Mouse (Mus musculus) limb, embryonic 15.5 days (tissue): Measurements from ENCODE around the gene Fgd5. TPM values are rescaled to one million over a fixed set of nuclear protein-coding genes. Genes with fewer than 3 reads are reported as not detected.

Experiments
- ATAC-seq: fragments of 200-750 bp; cut with Nextera tagmentation; 2 replicates; pipeline ENCODE4 v1.8.0; 2017; ENCODE audit warnings: low read depth, moderate TSS enrichment; ENCODE audit not compliant: insufficient number of reproducible peaks, low FRiP score, low TSS enrichment
- H3K27ac ChIP-seq: fragments of 300-500 bp; sonication (generic); 2 replicates; pipeline ENCODE4 v1.5.1; 2015; ENCODE audit warnings: moderate library complexity, mild to moderate bottlenecking, inconsistent platforms
- H3K27me3 ChIP-seq: fragments of 300-500 bp; sonication (generic); 2 replicates; pipeline ENCODE4 v1.6.1; 2015; ENCODE audit warnings: inconsistent platforms
- H3K36me3 ChIP-seq: fragments of 300-500 bp; sonication (generic); 2 replicates; pipeline ENCODE4 v1.6.1; 2015; ENCODE audit warnings: inconsistent platforms
- H3K4me1 ChIP-seq: fragments of 300-500 bp; sonication (generic); 2 replicates; pipeline ENCODE4 v1.6.1; 2015; ENCODE audit warnings: inconsistent platforms
- H3K4me2 ChIP-seq: fragments of 300-500 bp; sonication (generic); 2 replicates; pipeline ENCODE4 v1.6.1; 2015; ENCODE audit warnings: mild to moderate bottlenecking, inconsistent platforms
- H3K4me3 ChIP-seq: fragments of 300-500 bp; sonication (generic); 2 replicates; pipeline ENCODE4 v1.5.1; 2015; ENCODE audit warnings: mild to moderate bottlenecking, inconsistent platforms
- H3K9ac ChIP-seq: fragments of 300-500 bp; sonication (generic); 2 replicates; pipeline ENCODE4 v1.6.1; 2015; ENCODE audit warnings: inconsistent platforms
- H3K9me3 ChIP-seq: fragments of 300-500 bp; sonication (generic); 2 replicates; pipeline ENCODE4 v1.6.1; 2016; ENCODE audit warnings: inconsistent platforms
- WGBS: fragments of 180-500 bp; shearing (Covaris S2); methylation state at CpG from one replicate; pipeline ENCODE4 v1.1.7; 2015; 5-methylcytosine and 5-hydroxymethylcytosine counted together
- polyA plus RNA-seq: library from polyadenylated mRNA; unstranded; fragments of >200 nt; fragmentation: Nextera tagmentation; extraction: Ambion mirVana; gene quantifications from 2 replicates; pipeline ENCODE4 v1.2.1, GENCODE M21; 2015

Fgd5 gene
- polyA plus RNA-seq, 1 experiment from 2014 or later = 10.3 TPM

- no peak for ATAC-seq
- 9% methylated on average over 23 of the region's 23 CpGs for WGBS
- H3K4me3 ChIP-seq = peak overlapping the region; percentile 51
- peak overlapping the region; percentile 82 for H3K4me2 ChIP-seq
- H3K36me3 ChIP-seq = no peaks in the 10 kb centered on the region
- peaks cover 47% of the 10 kb centered on the region for H3K27me3 ChIP-seq
- no peak overlapping the region for H3K27ac ChIP-seq
- H3K9ac ChIP-seq = peak overlapping the region; percentile 26; the same call in 1 of the 2 replicates
- no peaks in the 10 kb centered on the region for H3K9me3 ChIP-seq
- H3K4me1 ChIP-seq = peaks cover 14% of the 10 kb centered on the region
These were observed 771 bp downstream of the Fgd5 start for GRCm38 (mm10) chr6:91979301-91979996.

GRCm38 (mm10) chr6:91980011-91980410 lies 1.3 kb downstream of the Fgd5 start:
- H3K9me3 ChIP-seq = no peaks in the 10 kb centered on the region
- H3K36me3 ChIP-seq = no peaks in the 10 kb centered on the region
- 61% methylated on average over 3 of the region's 3 CpGs for WGBS
- H3K4me3 ChIP-seq = peak overlapping the region; percentile 51; the same call in 1 of the 2 replicates
- no peak for ATAC-seq
- no peak overlapping the region; the same call in 1 of the 2 replicates for H3K4me2 ChIP-seq
- peaks cover 47% of the 10 kb centered on the region for H3K27me3 ChIP-seq
- no peak overlapping the region for H3K27ac ChIP-seq
- H3K9ac ChIP-seq = no peak overlapping the region
- peaks cover 14% of the 10 kb centered on the region for H3K4me1 ChIP-seq

- no peaks in the 10 kb centered on the region for H3K9me3 ChIP-seq
- no peak overlapping the region for H3K9ac ChIP-seq
- no peak overlapping the region for H3K4me2 ChIP-seq
- ATAC-seq = no peak
- 85% methylated on average over 8 of the region's 8 CpGs for WGBS
- H3K4me1 ChIP-seq = no peaks in the 10 kb centered on the region
- no peak overlapping the region for H3K4me3 ChIP-seq
- no peak overlapping the region for H3K27ac ChIP-seq
- H3K36me3 ChIP-seq = no peaks in the 10 kb centered on the region
- H3K27me3 ChIP-seq = no peaks in the 10 kb centered on the region
These were observed 11.4 kb downstream of the Fgd5 start for GRCm38 (mm10) chr6:91990101-91990500.

- Histone ChIP-seq H3K9ac (no peak overlapping the region), H3K27ac (no peak overlapping the region), H3K36me3 (no peaks in the 10 kb centered on the region), H3K4me3 (no peak overlapping the region), H3K27me3 (no peaks in the 10 kb centered on the region), H3K4me2 (no peak overlapping the region), H3K9me3 (no peaks in the 10 kb centered on the region), H3K4me1 (no peaks in the 10 kb centered on the region)
- 78% methylated on average over 2 of the region's 2 CpGs for WGBS
- ATAC-seq = no peak
These were observed 14.1 kb downstream of the Fgd5 start for GRCm38 (mm10) chr6:91992823-91993222.

- ATAC-seq = no peak
- no peak overlapping the region for H3K4me2 ChIP-seq
- H3K27me3 ChIP-seq = no peaks in the 10 kb centered on the region
- H3K4me3 ChIP-seq = no peak overlapping the region
- no peak overlapping the region for H3K27ac ChIP-seq
- H3K9me3 ChIP-seq = no peaks in the 10 kb centered on the region
- no peaks in the 10 kb centered on the region for H3K4me1 ChIP-seq
- no peak overlapping the region for H3K9ac ChIP-seq
- WGBS = 73% methylated on average over 8 of the region's 8 CpGs
- no peaks in the 10 kb centered on the region for H3K36me3 ChIP-seq
These were observed 15.3 kb downstream of the Fgd5 start for GRCm38 (mm10) chr6:91993795-91994505.

- Histone ChIP-seq H3K27me3 (no peaks in the 10 kb centered on the region), H3K4me3 (no peak overlapping the region), H3K9me3 (no peaks in the 10 kb centered on the region), H3K4me1 (no peaks in the 10 kb centered on the region), H3K4me2 (no peak overlapping the region), H3K27ac (no peak overlapping the region), H3K36me3 (no peaks in the 10 kb centered on the region), H3K9ac (no peak overlapping the region)
- 50% methylated on average over 8 of the region's 8 CpGs for WGBS
- no peak for ATAC-seq
These were observed 17.4 kb downstream of the Fgd5 start for GRCm38 (mm10) chr6:91996072-91996471.

GRCm38 (mm10) chr6:92002558-92003285 lies 24.0 kb downstream of the Fgd5 start:
- Histone ChIP-seq H3K9ac (no peak overlapping the region), H3K4me1 (peaks cover 3% of the 10 kb centered on the region; the same call in 1 of the 2 replicates), H3K9me3 (no peaks in the 10 kb centered on the region), H3K27me3 (no peaks in the 10 kb centered on the region), H3K36me3 (no peaks in the 10 kb centered on the region), H3K27ac (no peak overlapping the region), H3K4me2 (no peak overlapping the region), H3K4me3 (no peak overlapping the region)
- WGBS = 89% methylated on average over 1 of the region's 1 CpGs
- ATAC-seq = no peak

- Histone ChIP-seq H3K9ac (no peak overlapping the region), H3K27ac (no peak overlapping the region), H3K4me3 (no peak overlapping the region), H3K36me3 (no peaks in the 10 kb centered on the region), H3K4me2 (no peak overlapping the region), H3K9me3 (no peaks in the 10 kb centered on the region), H3K27me3 (no peaks in the 10 kb centered on the region), H3K4me1 (peaks cover 3% of the 10 kb centered on the region; the same call in 1 of the 2 replicates)
- ATAC-seq = no peak
- WGBS = 39% methylated on average over 2 of the region's 2 CpGs
These were observed 25.0 kb downstream of the Fgd5 start for GRCm38 (mm10) chr6:92003646-92004045.

- Histone ChIP-seq H3K9me3 (no peaks in the 10 kb centered on the region), H3K4me1 (peaks cover 3% of the 10 kb centered on the region; the same call in 1 of the 2 replicates), H3K36me3 (no peaks in the 10 kb centered on the region), H3K27ac (no peak overlapping the region), H3K9ac (no peak overlapping the region), H3K4me2 (no peak overlapping the region), H3K4me3 (no peak overlapping the region), H3K27me3 (no peaks in the 10 kb centered on the region)
- 31% methylated on average over 6 of the region's 6 CpGs for WGBS
- ATAC-seq = no peak
These were observed 25.6 kb downstream of the Fgd5 start for GRCm38 (mm10) chr6:92004137-92004805.

GRCm38 (mm10) chr6:92004806-92005205 lies 26.1 kb downstream of the Fgd5 start:
- no peaks in the 10 kb centered on the region for H3K36me3 ChIP-seq
- H3K9me3 ChIP-seq = no peaks in the 10 kb centered on the region
- H3K27ac ChIP-seq = no peak overlapping the region
- no peak overlapping the region for H3K9ac ChIP-seq
- H3K27me3 ChIP-seq = no peaks in the 10 kb centered on the region
- no peak for ATAC-seq
- no peak overlapping the region for H3K4me3 ChIP-seq
- H3K4me1 ChIP-seq = peaks cover 6% of the 10 kb centered on the region; the same call in 1 of the 2 replicates
- WGBS = 34% methylated on average over 3 of the region's 3 CpGs
- no peak overlapping the region for H3K4me2 ChIP-seq

- no peak overlapping the region for H3K4me3 ChIP-seq
- 63% methylated on average over 2 of the region's 2 CpGs for WGBS
- no peak overlapping the region for H3K9ac ChIP-seq
- peaks cover 27% of the 10 kb centered on the region for H3K4me1 ChIP-seq
- ATAC-seq = no peak
- H3K36me3 ChIP-seq = no peaks in the 10 kb centered on the region
- no peak overlapping the region for H3K4me2 ChIP-seq
- H3K27me3 ChIP-seq = no peaks in the 10 kb centered on the region
- no peaks in the 10 kb centered on the region for H3K9me3 ChIP-seq
- H3K27ac ChIP-seq = peak overlapping the region; percentile 18; the same call in 1 of the 2 replicates
These were observed 32.2 kb downstream of the Fgd5 start for GRCm38 (mm10) chr6:92010895-92011294.
